Mouse (Mus musculus): Measurements from ENCODE around the gene Ppp1r12c. TPM values are rescaled to one million over a fixed set of nuclear protein-coding genes. Genes with fewer than 3 reads are reported as not detected.

Ppp1r12c gene
- polyA plus RNA-seq, 2 experiments = 15.6 to 22.2 TPM

DNA sequence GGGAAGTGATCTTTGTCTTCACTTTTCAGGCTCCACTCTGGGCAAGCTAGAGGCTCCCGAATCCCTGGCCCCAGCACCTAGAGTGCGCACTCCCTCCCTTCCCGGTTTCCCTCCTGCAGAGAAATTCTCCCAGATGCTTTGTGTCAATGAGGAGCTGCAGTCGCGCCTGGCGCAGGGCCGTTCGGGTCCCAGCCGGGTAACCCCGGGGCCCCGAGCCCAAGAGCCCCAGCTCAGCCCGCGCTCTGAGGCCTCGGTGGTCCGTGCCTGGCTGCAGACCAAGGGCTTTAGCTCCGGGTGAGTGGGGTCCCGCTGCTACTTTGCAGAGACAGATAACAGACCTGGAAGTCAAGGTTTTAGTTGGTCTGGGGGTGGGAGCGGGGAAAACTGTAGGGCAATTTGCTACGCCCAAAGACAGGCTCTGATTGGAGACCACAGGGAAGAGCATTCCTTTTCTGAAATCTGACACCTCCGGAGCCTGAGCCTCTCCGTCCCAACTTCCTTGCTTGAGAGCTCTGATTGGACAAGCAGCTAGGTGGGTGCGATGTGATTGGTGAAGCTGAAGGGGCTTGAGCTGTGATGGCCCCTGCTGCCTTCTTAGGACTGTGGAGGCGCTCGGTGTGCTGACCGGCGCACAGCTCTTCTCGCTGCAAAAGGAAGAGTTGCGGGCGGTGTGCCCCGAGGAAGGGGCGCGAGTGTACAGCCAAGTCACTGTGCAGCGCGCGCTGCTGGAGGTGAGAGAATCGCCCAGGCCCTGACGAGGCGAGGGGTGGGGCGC is 23.3 kb downstream of the Ppp1r12c start:
- Histone ChIP-seq H3K27me3 (ENCODE audit: control insufficient read depth, insufficient read depth, low read length) (peaks cover 33% of the 10 kb centered on the region), H3K4me1 (replicated peaks; ENCODE audit: control insufficient read depth in 2 of 2, insufficient read depth in 2 of 2, low read length in 1 of 2) (no peaks in the 10 kb centered on the region), H3K9me3 (ENCODE audit: control insufficient read depth, low read length) (no peaks in the 10 kb centered on the region), H3K36me3 (replicated peaks; ENCODE audit: control insufficient read depth, insufficient read depth, low read depth) (peaks cover 10% of the 10 kb centered on the region), H3K4me3 (ENCODE audit: insufficient read depth in 1 of 2, low read depth in 2 of 2, low read length in 2 of 2) (peak overlapping the region; percentile 12 to 26; a peak in 2 of 4 replicates), H3K27ac (no peak overlapping the region), H3K4me2 (ENCODE audit: low read depth) (peak overlapping the region; percentile 58), H3K9ac (replicated peaks) (no peak overlapping the region)
- peak; percentile 64 for ATAC-seq (ENCODE audit: insufficient read depth)
- TF ChIP-seq EP300 (IDR thresholded peaks at IDR 0.05; ENCODE audit: low read depth) = no peak
- no peak for TF ChIP-seq CTCF (IDR thresholded peaks at IDR 0.05; ENCODE audit: low read depth)
- DNase-seq (ENCODE audit: low read depth in 3 of 3, low spot score in 3 of 3) = peak in 1 of 3 experiments; percentile 22
- WGBS (ENCODE audit: insufficient replicate concordance) = 3% methylated on average over 39 of the region's 39 CpGs

DNA sequence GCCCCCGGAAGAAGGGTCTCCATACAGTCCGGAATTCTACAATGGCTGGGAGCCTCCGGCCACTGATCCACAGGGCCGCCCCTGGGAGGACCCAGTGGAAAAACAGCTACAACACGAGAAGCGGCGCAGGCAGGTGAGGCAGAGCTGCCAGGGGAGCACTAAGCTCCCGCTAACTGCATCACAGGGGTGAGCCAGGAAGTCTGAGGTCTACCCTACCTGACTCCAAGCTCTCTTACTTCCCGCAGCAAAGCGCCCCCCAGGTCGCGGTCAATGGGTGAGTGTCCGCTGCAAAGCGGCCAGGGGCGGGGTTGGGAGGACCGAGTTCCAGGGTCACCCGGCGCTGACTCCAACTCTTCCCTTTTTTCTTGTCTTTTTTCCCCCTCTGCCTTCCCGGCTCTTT is 27.5 kb downstream of the Ppp1r12c start:
- H3K4me3 ChIP-seq (ENCODE audit: insufficient read depth in 1 of 2, low read depth in 2 of 2, low read length in 2 of 2) = no peak overlapping the region
- no peaks in the 10 kb centered on the region for H3K36me3 ChIP-seq (replicated peaks; ENCODE audit: control insufficient read depth, insufficient read depth, low read depth)
- H3K27me3 ChIP-seq (ENCODE audit: control insufficient read depth, insufficient read depth, low read length) = peaks cover 53% of the 10 kb centered on the region
- no peak overlapping the region for H3K27ac ChIP-seq
- WGBS (ENCODE audit: insufficient replicate concordance) = 20% methylated on average over 19 of the region's 19 CpGs
- H3K4me2 ChIP-seq (ENCODE audit: low read depth) = no peak overlapping the region
- H3K4me1 ChIP-seq (replicated peaks; ENCODE audit: control insufficient read depth in 2 of 2, insufficient read depth in 2 of 2, low read length in 1 of 2) = no peaks in the 10 kb centered on the region
- TF ChIP-seq EP300 (IDR thresholded peaks at IDR 0.05; ENCODE audit: low read depth) (no peak), CTCF (IDR thresholded peaks at IDR 0.05; ENCODE audit: low read depth) (no peak)
- H3K9ac ChIP-seq (replicated peaks) = no peak overlapping the region
- ATAC-seq (ENCODE audit: insufficient read depth) (no peak), DNase-seq (ENCODE audit: low read depth in 3 of 3, low spot score in 3 of 3) (no peak)
- no peaks in the 10 kb centered on the region for H3K9me3 ChIP-seq (ENCODE audit: control insufficient read depth, low read length)

DNA sequence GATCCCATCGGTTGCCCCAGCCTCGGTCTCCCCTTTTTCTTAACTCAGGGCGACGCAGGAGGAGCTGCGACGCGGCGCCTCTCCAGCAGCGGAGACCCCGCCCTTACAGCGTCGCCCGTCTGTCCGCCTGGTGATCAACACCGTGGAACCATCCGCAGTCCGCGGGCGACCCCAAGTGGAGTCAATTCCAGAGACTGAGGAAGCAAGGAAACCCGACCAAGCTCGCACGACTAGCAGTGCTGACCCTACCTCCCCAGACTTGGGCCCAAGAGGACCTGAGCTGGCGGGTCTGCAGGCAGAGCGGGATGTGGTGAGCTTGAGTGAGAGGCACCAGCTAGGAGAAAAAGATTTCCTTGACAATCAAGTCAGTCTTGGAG is 30.3 kb downstream of the Ppp1r12c start:
- Histone ChIP-seq H3K9ac (replicated peaks) (no peak overlapping the region), H3K36me3 (replicated peaks; ENCODE audit: control insufficient read depth, insufficient read depth, low read depth) (no peaks in the 10 kb centered on the region), H3K27me3 (ENCODE audit: control insufficient read depth, insufficient read depth, low read length) (peaks cover 35% of the 10 kb centered on the region), H3K4me1 (replicated peaks; ENCODE audit: control insufficient read depth in 2 of 2, insufficient read depth in 2 of 2, low read length in 1 of 2) (no peaks in the 10 kb centered on the region), H3K4me2 (ENCODE audit: low read depth) (peak overlapping the region; percentile 47), H3K4me3 (ENCODE audit: insufficient read depth in 1 of 2, low read depth in 2 of 2, low read length in 2 of 2) (no peak overlapping the region), H3K9me3 (ENCODE audit: control insufficient read depth, low read length) (no peaks in the 10 kb centered on the region), H3K27ac (no peak overlapping the region)
- WGBS (ENCODE audit: insufficient replicate concordance) = 3% methylated on average over 24 of the region's 24 CpGs
- no peak for DNase-seq (ENCODE audit: low read depth in 3 of 3, low spot score in 3 of 3)
- ATAC-seq (ENCODE audit: insufficient read depth) = 0 out of 2 replicates have a peak, but pooled peaks have one; percentile 35
- peak; percentile 65 for TF ChIP-seq CTCF (IDR thresholded peaks at IDR 0.05; ENCODE audit: low read depth)
- TF ChIP-seq EP300 (IDR thresholded peaks at IDR 0.05; ENCODE audit: low read depth) = no peak

DNA sequence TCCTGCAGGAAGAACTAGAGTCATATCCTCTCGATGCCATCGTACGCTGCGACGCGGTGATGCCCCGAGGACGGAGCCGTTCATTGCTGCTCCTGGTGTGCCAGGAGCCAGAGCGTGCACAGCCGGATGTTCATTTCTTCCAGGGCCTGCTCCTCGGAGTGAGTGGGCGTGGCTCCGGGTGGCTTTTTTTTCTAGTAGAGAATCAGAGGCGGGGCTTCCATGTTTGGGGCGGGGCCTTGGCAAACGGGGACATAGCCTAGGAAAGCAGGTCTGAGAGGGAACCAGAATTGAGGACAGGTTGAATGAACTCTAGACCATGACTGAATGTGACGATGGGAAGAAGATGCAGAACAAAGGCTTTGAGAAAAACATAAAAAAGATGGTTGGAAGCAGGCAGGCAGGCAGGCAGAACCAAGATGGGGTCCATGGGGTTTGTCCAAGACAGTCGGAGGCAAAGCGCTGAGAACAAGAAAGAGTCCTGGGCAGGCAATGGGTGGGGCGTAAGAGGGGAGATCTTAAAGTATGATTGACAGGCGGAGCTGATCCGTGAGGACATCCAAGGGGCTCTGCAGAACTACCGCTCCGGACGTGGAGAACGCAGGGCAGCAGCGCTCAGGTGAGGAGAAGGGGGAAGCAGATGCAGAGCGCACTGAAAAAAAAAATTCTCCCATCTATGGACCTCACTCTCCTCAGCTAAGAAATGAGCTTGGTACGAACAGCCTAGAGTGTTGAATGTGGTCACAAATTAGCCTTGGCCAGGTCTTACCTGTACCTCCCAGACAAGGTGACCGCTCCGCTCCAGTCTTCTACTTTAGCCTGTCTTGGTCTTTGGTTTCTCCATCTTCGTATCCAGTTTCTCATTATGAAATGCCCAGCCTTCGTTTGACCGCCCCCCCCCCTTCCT is 31.0 kb downstream of the Ppp1r12c start:
- 5% methylated on average over 35 of the region's 35 CpGs for WGBS (ENCODE audit: insufficient replicate concordance)
- Histone ChIP-seq H3K36me3 (replicated peaks; ENCODE audit: control insufficient read depth, insufficient read depth, low read depth) (no peaks in the 10 kb centered on the region), H3K4me1 (replicated peaks; ENCODE audit: control insufficient read depth in 2 of 2, insufficient read depth in 2 of 2, low read length in 1 of 2) (no peaks in the 10 kb centered on the region), H3K9ac (replicated peaks) (no peak overlapping the region), H3K27ac (no peak overlapping the region), H3K4me2 (ENCODE audit: low read depth) (peak overlapping the region; percentile 47), H3K9me3 (ENCODE audit: control insufficient read depth, low read length) (no peaks in the 10 kb centered on the region), H3K27me3 (ENCODE audit: control insufficient read depth, insufficient read depth, low read length) (peaks cover 35% of the 10 kb centered on the region), H3K4me3 (ENCODE audit: insufficient read depth in 1 of 2, low read depth in 2 of 2, low read length in 2 of 2) (no peak overlapping the region)
- TF ChIP-seq EP300 (IDR thresholded peaks at IDR 0.05; ENCODE audit: low read depth) (no peak), CTCF (IDR thresholded peaks at IDR 0.05; ENCODE audit: low read depth) (no peak)
- ATAC-seq (ENCODE audit: insufficient read depth) = peak; percentile 37; the same call in 1 of the 2 replicates
- DNase-seq (ENCODE audit: low read depth in 3 of 3, low spot score in 3 of 3) = no peak

DNA sequence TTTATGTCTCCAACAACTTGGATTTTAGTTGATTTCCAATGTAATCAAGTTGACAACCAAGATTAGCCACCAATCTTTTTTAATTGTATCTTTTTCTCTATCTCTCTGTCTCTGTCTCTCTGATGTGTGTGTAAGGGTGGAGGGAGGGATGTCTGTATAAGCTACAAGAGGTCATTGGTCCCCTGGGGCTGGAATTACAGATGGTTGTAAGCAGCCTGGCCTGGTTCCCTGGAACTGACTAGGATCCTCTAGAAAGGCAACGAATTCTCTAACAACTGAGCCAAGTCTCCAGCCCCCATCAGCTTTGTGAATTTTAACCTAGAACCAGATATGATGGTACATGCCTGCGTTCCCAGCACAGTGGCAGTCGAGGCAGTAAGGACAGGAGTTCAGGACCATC is 33.7 kb downstream of the Ppp1r12c start:
- no peak overlapping the region for H3K9ac ChIP-seq (replicated peaks)
- DNase-seq (ENCODE audit: low read depth in 3 of 3, low spot score in 3 of 3) (no peak), ATAC-seq (ENCODE audit: insufficient read depth) (no peak)
- H3K27ac ChIP-seq = no peak overlapping the region
- H3K4me3 ChIP-seq (ENCODE audit: insufficient read depth in 1 of 2, low read depth in 2 of 2, low read length in 2 of 2) = no peak overlapping the region
- H3K9me3 ChIP-seq (ENCODE audit: control insufficient read depth, low read length) = no peaks in the 10 kb centered on the region
- no peak overlapping the region for H3K4me2 ChIP-seq (ENCODE audit: low read depth)
- TF ChIP-seq CTCF (IDR thresholded peaks at IDR 0.05; ENCODE audit: low read depth) = no peak
- TF ChIP-seq EP300 (IDR thresholded peaks at IDR 0.05; ENCODE audit: low read depth) = no peak
- peaks cover 23% of the 10 kb centered on the region for H3K27me3 ChIP-seq (ENCODE audit: control insufficient read depth, insufficient read depth, low read length)
- no peaks in the 10 kb centered on the region for H3K36me3 ChIP-seq (replicated peaks; ENCODE audit: control insufficient read depth, insufficient read depth, low read depth)
- H3K4me1 ChIP-seq (replicated peaks; ENCODE audit: control insufficient read depth in 2 of 2, insufficient read depth in 2 of 2, low read length in 1 of 2) = no peaks in the 10 kb centered on the region
- 52% methylated on average over 3 of the region's 3 CpGs for WGBS (ENCODE audit: insufficient replicate concordance)
